Mouse (Mus musculus) embryo, embryonic 10 days (tissue): ENCODE data around the gene Aifm3.

Experiments used
- DNase-seq: peaks from one replicate; pipeline ENCODE4 v3.0.0-alpha.2; 2015; ENCODE audit warnings: low spot score

Gene Aifm3

DNA sequence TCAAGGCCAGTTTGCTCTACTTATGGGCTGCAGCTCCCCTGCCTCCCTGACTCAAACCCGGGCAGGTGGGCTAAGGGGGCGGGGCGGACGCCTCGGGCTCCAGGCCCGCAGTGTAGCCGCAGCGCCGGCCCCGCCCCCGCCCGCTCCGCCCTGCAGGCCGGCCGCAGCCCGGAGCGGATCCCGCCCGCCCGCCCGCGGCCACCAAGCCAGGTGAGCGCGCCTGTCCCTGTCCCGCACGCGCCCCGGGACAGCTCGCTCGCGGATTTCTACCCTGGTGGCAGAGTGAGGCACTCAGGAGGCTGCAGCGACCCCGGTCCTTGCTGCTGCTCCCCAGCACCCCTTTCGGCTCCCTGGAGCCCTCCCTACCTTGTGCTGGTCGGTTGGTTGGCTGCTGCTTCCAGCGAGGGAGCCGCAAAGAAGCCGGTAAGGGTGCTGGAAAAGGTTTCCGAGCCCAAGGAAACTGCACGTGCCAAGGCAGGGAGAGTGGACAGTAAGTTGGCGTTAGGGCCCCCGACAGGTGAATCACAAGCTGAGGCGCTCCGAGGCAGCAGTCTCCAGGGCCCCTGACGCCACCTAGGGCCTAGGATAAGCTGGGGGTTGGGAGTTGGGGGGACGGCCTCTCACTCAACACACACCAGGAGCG, at the start of gene Aifm3:
Gene Aifm3, plus strand, starts transcription at position 143 of the 643 bp plus-strand sequence.
- peak; percentile 17 for DNase-seq

DNA sequence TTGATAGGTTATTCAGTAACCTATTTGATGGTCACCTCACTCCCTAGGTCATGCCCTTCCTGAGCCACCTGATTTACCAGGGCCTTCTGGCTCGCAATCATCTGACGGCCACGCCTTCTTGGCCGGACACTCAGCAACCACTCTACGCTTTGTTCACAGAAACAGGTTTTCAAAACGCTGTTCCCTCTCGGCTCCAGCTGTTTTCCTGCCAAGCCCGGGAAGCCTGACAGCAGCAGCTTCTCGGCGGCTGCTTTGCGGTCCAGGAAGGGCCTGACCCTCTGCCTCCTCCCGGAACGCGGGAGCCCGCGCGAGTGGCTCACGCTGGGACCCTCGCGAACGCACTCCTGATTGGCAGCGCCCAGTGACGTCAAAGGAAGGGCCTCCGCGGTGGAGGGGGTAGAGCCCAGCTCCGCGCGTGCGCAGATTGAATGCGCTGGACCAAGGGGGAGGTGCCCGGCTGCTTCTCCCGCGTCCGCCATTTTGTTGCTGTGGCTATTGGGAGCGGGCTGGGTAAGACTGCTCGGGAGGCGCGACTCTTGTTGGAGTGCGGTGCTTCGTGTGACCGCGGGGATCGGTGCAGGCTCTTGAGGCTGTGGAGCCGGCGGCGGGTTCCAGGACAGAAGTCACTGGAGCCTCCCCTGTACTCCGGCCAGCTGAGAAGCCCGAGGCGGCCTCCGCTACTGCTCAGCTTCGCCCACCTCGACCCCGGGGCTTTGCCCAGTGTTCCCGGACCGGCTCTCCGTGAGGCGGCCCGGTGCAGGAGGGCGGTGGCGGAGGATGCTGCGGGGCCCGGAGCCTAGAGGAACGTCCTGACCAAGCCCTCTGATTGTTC, 37.7 kb upstream of the Aifm3 start, which contains the start of gene Crkl:
Gene Crkl, plus strand, starts transcription at position 447 of the 832 bp plus-strand sequence.
- peak; percentile 99 for DNase-seq

DNA sequence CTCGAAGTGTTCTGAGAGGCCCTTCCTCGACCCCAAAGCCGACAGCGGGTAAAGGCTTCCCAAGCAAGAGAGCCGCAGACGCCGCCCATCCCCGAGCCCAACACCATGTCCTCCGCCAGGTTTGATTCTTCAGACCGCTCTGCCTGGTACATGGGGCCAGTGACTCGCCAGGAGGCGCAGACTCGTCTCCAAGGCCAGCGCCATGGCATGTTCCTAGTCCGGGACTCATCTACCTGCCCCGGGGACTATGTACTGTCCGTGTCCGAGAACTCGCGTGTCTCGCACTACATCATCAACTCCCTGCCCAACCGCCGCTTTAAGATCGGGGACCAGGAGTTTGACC, 37.1 kb upstream of the Aifm3 start:
- DNase-seq = peak; percentile 45

DNA sequence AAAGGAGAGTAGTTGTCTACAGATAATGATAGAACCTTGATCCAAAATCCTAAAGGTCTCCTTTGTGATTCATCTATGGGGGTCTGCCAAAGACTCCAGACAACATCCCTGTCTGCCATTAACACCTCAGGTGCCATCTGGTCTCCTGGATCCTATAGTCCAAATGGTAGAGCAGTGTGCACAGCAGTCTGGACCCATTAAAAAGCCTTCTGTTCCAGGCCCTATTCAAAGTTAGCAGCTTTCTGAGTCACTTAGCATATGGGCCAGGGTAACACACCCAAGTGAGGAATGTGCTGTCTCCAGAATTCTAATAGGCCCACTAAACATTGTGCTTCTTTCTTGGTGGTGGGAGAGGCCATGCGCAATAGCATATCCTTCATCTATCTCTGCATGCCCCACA, 32.5 kb upstream of the Aifm3 start:
- DNase-seq = no peak

DNA sequence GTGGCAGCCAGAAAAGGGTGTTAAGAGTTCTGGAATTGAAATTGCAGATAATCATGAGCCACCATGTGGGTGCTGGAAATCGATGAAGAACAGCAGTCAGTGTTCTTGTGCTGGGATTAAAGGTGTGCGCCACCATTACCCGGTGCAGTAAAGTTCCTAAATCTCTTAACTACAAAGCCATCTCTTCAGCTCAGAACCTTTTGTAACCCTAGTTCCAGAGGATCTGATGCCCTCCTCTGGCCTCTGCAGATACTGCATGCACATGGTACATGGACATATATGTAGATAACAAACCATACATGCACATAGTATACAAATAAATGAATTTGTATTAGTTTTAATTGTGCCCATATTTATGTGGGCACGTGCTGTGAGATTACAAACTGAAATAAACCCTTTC, 29.2 kb upstream of the Aifm3 start:
- peak; percentile 14 for DNase-seq

DNA sequence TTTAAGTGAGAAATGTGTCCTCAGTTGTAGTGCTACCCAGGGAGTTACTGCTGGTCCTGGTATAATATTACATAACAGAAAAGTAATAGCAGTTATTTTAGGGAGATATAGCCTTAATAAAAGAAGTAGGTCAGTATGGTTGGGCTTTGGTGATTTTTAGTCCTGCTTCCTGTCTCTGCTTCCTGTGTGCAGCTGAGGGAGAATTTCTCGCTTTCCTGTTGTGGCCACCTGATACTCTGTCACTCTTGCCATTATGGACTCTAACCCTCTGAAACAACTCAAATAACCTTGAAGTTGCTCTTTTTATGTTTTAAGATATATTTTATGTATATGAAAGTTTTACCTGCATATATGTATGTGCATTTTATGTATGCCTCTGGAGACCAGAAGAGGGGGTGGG, 27.8 kb upstream of the Aifm3 start:
- no peak for DNase-seq

DNA sequence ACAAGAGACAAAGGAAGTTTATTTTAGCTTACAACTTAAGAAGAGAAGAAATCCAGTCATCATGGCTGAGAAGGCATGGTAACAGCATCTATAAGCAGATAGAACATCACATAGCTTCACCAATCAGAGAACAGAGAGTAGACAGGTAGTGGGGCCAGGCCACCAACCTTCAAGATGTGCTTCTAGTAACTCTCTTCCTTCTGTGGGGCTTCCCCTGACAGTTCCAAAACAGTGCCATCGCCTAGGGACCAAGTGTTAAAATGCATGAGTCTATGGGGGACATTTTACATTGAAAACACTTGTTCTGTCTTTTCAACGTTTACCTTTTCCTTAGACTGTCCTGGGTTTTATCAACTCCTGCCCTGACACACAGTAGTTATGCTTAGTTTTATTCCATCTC, 26.2 kb upstream of the Aifm3 start:
- DNase-seq = no peak

DNA sequence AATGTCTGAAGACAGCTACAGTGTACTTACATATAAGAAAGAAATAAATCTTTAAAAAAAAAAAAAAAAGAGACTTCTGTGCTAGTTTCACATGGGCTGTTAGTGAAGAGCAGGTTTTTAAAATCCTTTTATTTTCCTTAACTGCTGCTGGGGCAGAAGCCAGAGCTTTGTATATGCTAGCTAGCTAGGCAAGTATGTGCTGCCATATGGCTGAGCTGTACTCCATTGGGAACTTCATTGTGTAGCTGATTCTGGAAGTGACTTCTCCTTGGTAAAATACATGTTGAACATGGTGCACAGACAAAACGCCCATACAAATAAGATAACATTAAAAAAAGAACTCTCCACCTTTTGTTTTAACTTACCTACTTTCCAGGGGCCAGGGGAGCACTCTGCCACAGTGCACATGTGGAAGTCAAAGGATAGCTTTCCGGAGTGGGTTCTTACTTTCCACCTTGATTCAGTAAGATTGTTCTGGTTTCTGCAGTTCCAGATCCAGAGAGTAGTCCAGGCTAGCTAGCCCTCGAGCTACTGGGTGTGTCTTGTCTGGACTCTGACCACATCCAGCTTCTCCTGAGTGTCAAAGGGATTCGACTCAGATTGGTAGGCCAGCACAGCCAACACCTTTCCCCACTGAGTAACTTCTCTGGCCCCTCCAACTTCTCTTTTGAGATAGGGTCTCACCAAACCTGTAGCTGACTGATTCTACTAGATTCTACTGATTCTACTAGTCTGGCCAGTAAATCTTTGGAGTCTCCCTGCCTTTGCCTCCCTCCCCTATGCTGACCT, 22.3 kb upstream of the Aifm3 start:
- no peak for DNase-seq

DNA sequence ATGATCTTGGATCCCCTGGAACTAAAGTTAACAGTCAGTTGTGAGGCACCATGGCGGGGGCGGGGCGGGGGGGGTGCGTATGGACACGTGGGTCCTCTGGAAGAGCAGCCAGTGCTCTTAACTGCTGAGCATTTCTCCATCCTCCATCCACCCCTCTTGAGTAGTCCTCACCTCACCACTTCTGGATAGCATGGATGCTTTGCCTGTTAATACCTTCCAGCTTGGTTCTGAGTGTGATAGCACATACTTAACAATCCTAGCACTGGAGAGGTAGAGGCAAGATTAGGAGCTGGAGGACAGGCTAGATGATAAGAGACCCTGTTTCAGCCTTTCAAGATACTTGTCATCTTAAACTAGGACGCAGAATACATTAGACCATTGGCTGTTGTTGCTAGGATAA, 16.9 kb upstream of the Aifm3 start:
- DNase-seq = no peak

DNA sequence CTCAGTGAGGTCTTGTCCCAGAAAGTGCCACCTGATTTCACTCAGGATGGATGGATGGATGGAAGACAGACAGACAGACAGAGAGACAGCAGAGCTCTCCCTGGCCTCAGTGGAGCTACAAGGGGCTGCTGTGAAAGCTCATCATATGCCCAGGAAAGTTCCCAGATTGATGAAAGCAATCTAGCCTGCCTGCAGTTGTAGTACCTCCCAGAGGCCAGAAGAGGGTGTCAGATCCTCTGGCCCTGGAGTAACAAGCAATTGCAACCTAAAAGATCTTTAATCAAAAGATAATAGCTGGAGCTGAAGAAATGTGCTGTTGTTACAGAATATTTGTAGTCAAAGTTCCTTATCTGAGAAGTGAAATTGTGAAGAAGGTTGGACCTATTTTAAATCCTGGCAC, 15.3 kb upstream of the Aifm3 start:
- peak; percentile 48 for DNase-seq

DNA sequence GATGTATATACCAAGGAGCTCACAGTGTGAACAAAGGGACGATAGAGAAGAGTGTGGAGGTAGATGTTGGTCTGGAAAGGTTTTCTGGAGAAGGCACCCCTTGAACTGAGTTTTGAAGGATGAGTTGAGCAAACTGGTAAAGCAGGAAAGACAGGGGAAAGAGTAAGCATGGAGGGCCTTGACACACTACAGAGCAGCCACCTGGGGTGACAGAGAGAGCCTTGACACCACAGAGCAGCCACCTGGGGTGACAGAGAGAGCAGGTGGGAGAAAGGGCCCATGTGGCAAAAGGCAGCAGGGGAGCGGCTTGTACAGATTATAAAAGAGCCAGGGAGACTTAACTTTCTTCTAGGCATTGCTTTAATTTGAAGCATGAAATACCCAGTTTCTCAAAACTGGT, 14.7 kb upstream of the Aifm3 start:
- no peak for DNase-seq

DNA sequence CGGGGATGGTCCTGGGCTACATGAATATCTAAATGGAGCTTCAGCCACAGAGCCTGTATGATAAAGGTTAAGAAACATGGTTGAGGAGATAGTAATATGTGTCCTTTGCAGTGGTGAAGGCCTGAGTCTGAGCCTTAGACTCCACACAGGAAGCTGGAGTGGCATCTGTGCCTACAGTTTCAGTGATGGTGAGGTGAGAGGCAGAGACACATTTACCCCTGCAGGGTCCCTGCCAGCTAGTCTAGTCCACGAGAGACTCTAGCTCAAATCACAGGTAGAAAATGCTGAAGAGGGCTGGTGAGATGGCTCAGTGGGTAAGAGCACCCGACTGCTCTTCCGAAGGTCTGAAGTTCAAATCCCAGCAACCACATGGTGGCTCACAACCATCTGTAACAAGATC, 14.1 kb upstream of the Aifm3 start:
- no peak for DNase-seq

DNA sequence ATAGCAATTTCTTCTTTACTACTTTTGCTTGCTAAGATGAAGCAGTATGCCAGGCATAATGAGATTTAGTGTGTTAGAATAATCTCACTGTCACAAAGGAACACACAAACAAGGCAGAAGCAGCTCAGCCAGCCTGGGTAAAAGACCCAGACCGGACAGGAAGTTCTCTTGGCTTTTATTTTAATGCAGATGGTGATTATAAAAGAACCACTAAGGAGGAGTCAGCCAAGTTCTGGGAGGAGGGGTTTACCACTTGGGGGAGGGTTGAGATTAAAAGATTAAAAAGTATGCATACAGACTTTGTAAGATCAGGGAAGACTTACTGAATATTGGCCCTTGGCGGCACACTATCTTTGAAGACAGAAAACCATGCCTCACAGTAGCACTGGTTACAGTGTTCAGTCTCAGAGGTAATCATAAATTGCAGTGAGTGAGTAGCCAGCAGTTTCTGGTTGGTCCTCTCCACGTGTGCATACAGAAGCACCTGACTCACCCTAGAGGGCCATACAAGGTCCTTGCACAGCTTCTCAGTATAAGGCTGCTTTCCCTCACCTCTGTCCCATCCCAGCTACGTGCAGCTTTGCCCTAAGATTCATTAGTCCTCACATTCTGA, 11.0 kb upstream of the Aifm3 start:
- no peak for DNase-seq

DNA sequence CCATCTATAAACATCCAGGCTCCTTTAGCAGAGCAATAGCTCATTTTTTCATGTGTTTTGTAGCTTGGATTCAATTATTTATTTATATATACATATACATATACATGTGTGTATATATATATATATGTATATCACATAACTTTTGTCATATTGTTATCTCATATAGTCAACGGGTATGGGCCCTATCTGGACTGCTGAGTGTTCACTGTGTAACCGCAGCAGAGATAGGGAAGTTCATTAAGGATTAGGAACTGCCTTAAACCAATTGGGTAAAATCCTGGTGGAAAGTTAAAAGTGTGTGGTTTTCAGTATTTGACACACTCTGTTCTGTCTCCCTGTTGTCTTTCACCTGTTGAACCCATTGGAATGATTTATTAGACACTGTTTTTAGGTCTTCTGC, 7.9 kb upstream of the Aifm3 start:
- no peak for DNase-seq

DNA sequence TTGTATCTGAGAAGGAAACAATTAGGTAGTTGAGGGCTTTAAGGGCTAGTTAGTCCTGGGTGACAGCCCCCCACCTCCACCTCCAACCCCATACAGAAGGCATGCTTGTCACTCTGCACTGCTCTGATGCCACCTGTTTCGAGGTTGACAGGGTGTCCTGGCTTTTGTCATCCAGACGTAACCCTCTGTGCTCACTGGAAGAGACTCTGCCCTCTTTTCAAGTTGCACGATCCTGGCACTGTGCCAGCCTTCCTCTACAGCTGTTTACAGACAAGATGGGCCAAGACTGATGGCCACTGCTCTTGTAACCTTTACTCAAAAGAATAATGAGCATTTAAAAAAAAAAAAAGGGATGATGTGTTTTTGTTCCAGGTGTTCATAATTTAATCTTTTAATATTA, 2.9 kb upstream of the Aifm3 start:
- no peak for DNase-seq

DNA sequence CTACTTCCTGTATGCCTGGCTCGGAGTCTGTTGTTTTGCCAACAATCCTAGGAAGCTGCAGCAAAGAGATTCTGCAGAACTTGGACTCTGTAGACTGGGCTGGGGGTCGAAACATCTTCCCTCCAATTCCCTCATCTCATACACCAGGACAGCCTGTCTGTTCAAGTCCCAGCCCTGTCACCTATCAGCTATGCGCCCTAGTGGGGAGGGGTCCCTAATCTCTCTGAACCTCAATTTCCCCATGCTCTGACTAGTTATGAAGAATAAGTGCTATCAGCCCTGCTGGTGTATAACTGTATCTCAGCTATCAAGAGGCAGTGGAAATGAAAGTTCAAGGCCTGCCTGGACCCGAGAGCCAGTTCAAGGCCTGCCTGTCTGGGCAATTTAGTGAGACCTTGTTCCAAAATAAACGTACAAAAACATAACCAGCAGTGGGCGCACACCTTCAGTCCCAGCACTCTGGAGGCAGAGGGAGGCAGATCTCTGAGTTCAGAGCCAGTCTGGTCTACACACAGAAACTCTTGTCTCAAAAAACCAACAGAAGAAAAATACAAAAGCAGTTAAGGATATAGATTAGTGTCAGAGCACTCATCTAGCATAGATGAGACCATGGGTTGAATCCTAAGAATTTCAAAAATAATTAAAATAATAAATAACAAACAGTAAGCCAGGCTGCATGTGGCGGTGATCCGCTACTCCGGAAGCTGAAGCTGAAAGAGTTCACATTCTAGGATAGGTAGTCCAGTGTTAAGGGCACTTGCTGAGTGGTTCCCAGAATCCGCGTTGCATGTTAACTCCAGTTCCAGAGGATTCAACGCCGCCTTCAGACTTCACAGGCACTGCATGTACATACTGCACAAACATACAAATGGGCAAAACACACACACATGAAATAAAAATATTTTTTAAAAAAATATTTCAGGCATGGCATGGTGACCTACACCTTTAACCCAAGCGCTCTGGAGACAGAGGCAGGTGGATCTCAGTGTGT, 638 bp upstream of the Aifm3 start:
- DNase-seq = peak; percentile 46

DNA sequence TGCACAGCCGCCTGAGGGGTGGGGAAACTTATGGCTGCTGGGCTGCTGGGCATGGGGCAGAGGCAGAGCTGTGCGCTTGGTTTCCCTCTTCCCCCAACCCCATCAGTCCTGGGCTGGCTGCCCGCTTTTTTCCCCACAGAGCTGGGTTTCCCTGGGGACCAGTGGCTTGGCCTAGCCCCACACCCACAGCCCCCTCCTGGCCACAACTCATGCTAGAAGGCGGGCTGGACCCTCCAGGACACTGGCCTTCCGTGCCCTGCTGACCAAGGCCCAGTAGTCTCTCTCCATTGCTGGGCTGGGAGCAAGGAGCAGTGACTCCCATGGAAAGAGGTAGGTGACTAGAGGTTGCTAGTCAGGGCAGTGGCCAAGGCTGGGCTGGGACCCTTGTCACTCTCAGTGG, 1.7 kb downstream of the Aifm3 start:
- DNase-seq = no peak

DNA sequence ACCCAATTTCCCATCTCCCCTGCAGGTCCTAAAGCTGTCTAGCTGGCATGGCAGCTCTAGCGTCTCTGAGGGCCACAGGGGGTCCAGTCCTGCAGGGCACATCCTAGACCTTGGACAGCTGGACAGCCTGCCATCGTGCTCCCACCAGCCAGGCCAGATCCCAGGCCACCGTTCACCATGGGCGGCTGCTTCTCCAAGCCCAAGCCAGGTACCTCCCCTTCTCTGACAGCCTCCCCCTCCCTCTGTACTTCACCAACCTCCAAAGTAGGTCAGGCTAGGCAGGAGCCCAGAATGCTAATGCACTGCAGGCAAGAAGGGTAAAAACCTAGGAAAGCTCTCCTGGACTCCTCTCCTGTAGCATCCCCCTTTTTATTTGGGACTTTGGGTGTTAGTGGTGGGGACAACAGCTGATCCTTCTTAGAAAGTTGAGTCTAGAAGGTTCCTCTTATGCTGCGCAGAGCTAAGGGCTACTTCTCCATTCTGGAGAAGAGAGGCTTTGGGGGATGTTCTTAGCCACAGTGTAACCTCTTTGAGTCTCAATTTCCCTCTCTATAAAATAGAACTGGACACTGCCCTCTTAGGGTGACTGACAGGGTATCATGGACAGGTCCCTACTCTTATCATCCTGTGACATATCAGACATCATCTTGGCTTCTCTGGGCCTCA, 2.6 kb downstream of the Aifm3 start:
- DNase-seq = no peak

DNA sequence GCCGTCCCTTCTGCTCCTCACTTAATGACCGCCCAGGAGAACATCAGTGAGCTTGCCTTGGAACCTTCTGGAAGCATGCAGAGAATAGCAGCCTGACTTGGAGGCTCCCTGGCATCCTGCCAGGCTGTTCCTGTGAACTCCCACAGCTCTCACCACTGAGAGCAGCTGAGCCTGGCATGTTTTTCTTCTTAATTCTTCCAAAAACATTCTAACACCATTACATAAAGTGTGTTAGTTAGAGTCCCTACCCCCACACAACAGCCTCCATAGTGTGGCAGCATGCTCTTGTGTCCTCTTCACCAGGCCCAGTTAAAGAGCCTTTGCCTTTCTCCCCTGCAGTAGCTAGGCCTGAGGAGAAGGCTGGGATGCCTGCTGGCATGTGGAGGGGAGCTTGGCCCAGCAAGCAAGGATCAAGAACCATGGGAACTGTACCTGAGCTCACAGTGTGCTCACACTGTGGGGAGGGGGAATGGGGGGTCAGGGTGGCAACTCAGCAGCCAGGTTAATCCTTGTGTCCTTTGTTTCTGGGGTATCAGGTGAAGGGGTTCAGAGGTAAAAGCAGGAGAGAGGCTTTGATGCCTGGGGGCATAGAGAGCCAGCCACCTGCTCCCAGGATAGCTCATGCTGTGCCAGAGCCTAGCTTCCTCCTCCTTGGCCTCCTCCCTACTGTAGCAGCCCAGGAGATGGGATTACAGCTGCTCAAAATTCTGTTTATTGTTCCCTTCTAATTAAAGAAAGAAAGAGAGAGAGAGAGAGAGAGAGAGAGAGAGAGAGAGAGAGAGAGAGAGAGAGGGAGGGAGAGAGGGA, 7.3 kb downstream of the Aifm3 start:
- DNase-seq = no peak
